Mouse (Mus musculus) bone marrow, adult 2 months (tissue): Measurements from ENCODE around the gene Usp42. TPM values are rescaled to one million over a fixed set of nuclear protein-coding genes. Genes with fewer than 3 reads are reported as not detected.

ENCODE experiments used
- H3K27ac ChIP-seq: fragments of 200-500 bp; 2 replicates; pipeline ENCODE4 v1.5.1; 2012; ENCODE audit warnings: low read depth, mild to moderate bottlenecking, control low read depth, inconsistent platforms, low read length; ENCODE audit not compliant: control insufficient read depth, poor library complexity, insufficient read depth
- H3K4me1 ChIP-seq: fragments of 200-500 bp; 2 replicates; pipeline ENCODE4 v1.6.1; 2011; ENCODE audit warnings: low read length; ENCODE audit not compliant: control insufficient read depth, insufficient read depth
- H3K4me3 ChIP-seq: fragments of 200-500 bp; replicated peaks from 2 replicates; pipeline ENCODE3; 2011; ENCODE audit warnings: mild to moderate bottlenecking, low read depth, low read length, control low read depth; ENCODE audit not compliant: control insufficient read depth
- CTCF ChIP-seq: fragments of 200-500 bp; IDR thresholded peaks from 2 replicates; pipeline ENCODE4 v1.5.1; 2011; ENCODE audit warnings: low read length, control low read depth; ENCODE audit not compliant: control insufficient read depth, insufficient read depth
- POLR2A ChIP-seq: fragments of 200-500 bp; IDR thresholded peaks from 2 replicates; pipeline ENCODE4 v1.6.1; 2011; ENCODE audit warnings: low read depth, mild to moderate bottlenecking, control low read depth, low read length, borderline replicate concordance; ENCODE audit not compliant: control insufficient read depth
- WGBS: fragments of 180-500 bp; shearing (Covaris S2); methylation state at CpG from one replicate; pipeline ENCODE4 v1.1.7; 2018; 5-methylcytosine and 5-hydroxymethylcytosine counted together
- polyA plus RNA-seq: library from polyadenylated mRNA; stranded (reverse); fragments of >200 nt; gene quantifications from 2 replicates; pipeline ENCODE4 v1.2.4, GENCODE M21; 2011; ENCODE audit warnings: low replicate concordance; ENCODE audit not compliant: missing spikeins, insufficient read depth, insufficient read length

The Usp42 gene
- polyA plus RNA-seq, 1 experiment: 6.2 TPM

- TF ChIP-seq CTCF (no peak), POLR2A (no peak)
- Histone ChIP-seq H3K27ac (no peak overlapping the region), H3K4me3 (peak overlapping the region; percentile 36), H3K4me1 (peaks cover 4% of the 10 kb centered on the region; the same call in 1 of the 2 replicates)
- 4% methylated on average over 6 of the region's 6 CpGs for WGBS
Observed at GRCm38 (mm10) chr5:143730915-143731314, 1.2 kb downstream of the Usp42 start.

DNA sequence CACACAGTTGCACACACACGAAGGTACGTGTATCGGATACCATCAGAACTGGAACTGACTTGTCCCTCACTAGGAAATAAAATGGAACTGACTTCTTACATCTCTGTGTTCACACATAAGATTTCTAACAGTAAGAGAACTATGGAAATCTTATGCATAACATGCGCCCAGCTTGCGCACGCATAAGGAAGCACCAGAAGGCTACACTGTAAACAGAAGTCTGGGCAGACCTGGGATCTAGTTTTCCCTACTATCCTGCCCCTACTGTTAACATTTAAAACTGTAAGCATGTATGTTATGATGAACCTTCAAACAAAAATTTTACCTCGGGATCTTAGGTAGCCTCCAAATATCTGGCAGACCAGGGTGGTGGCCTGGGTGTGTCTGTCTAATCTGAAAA lies 10.1 kb downstream of the Usp42 start:
- TF ChIP-seq POLR2A: no peak
- no peak for TF ChIP-seq CTCF
- 90% methylated on average over 7 of the region's 7 CpGs for WGBS
- Histone ChIP-seq H3K4me3 (no peak overlapping the region), H3K27ac (no peak overlapping the region), H3K4me1 (no peaks in the 10 kb centered on the region)

DNA sequence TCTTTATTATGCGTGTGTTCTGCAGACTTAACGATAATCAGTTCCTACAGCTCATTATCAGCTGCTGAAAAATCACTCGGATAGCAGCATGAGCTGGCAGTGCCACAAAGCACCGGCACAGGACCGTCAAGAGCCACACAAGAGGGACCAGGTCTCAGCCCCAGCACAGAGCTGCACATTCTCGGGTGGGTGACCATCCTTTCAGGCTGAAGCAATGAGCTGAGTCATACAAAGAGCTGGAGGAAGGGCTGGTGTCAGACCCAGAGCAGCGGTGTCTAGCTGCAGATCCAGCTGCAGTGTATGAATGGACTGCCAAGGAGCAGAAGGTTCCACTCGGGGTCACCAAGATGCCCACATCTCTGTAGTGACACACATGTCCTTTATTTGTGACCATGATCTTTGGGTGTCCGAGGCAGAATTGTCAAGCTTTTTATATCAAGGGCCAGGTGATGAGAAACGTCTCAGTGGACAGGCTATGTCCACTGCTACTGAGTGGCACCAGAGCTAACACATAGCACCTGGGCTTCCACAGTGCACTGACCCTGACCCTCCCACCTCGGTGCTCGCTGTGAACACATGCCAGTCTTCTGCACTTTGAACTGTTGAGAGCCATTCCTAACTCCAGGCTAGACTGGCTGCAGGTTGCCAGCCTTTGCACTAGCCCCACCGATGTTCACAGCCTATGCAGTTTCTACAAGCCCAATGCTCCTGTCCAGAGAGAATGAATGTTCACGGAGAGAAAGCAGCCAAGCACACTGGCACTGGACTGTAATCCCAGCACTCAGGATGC lies 19.9 kb downstream of the Usp42 start:
- no peak for TF ChIP-seq CTCF
- no peak for TF ChIP-seq POLR2A
- Histone ChIP-seq H3K27ac (no peak overlapping the region), H3K4me3 (no peak overlapping the region), H3K4me1 (no peaks in the 10 kb centered on the region)
- WGBS: 84% methylated on average over 14 of the region's 14 CpGs

DNA sequence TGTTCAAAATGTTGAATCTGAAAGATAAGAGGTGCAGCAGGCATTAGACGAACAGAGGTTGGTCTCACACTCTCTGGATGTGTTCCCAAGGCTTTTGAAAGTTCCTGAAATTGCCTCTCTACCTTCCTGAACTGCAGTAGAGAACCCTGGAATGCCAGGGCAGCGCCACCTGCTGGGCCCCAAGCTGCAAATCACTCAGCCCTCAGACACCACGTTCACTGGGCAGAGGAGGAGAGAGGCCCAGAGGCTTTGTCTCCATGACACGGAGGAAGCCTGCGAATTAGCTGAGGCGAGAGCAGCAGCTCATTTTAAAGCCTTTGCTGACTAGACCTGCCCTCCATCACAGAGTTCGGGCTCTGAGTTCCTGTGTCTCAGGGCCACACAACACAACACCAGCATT lies 20.8 kb downstream of the Usp42 start:
- WGBS: 29% methylated on average over 7 of the region's 7 CpGs
- H3K4me3 ChIP-seq: no peak overlapping the region
- no peaks in the 10 kb centered on the region for H3K4me1 ChIP-seq
- H3K27ac ChIP-seq: no peak overlapping the region
- peak; percentile 88 for TF ChIP-seq CTCF
- no peak for TF ChIP-seq POLR2A

GRCm38 (mm10) chr5:143706822-143707200 lies 25.3 kb downstream of the Usp42 start:
- Histone ChIP-seq H3K4me3 (no peak overlapping the region), H3K4me1 (no peaks in the 10 kb centered on the region), H3K27ac (no peak overlapping the region)
- WGBS: 82% methylated on average over 7 of the region's 7 CpGs
- TF ChIP-seq POLR2A (no peak), CTCF (no peak)

- no peak for TF ChIP-seq CTCF
- H3K4me1 ChIP-seq: no peaks in the 10 kb centered on the region; the same call in 1 of the 2 replicates
- no peak overlapping the region for H3K4me3 ChIP-seq
- H3K27ac ChIP-seq: no peak overlapping the region
- WGBS: 66% methylated on average over 9 of the region's 9 CpGs
Observed at GRCm38 (mm10) chr5:143706030-143706821, 25.9 kb downstream of the Usp42 start.

- peaks cover under 1% of the 10 kb centered on the region for H3K4me1 ChIP-seq
- 58% methylated on average over 1 of the region's 1 CpGs for WGBS
- no peak overlapping the region for H3K27ac ChIP-seq
- H3K4me3 ChIP-seq: no peak overlapping the region
- TF ChIP-seq CTCF: no peak
Observed at GRCm38 (mm10) chr5:143705659-143705982, 26.5 kb downstream of the Usp42 start.

DNA sequence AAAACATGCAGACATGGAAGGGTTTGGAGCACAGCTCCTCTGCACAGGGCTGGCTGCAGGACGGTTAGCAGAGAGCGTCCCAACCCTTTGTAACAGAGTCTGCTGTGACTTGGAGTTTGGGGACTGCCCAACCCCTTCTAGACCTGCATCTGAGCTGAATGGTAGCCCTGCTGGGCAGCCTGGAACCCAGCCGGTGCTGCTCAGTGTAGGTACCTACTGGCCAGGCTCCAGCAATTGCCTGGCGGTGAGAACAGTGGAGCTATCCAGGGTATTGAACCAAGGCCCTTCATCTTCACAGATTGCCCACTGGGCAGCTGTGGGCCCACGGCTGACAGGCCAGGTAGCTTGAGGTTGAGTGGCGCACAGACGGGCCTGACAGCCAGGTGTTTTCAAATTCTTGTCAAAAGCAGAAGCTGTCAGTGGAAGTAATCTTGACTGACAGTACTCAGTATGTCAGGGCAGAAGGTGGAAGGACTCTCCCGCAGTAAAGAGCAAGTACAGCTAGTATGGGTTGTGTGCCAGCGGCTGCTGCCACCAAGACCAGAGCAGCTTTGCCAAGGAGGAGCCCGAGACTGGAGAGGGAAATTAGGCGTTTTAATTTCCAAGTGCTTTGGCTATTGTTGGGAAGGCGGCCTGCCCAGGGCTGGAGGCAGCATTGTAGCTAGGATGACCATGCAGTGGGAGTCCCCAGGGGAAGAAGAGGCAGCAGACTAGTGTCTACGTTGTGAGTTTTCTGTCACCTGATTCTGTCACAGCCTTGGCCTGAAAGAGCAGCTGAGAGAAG lies 27.0 kb downstream of the Usp42 start:
- Histone ChIP-seq H3K4me1 (peaks cover 2% of the 10 kb centered on the region), H3K27ac (no peak overlapping the region), H3K4me3 (no peak overlapping the region)
- TF ChIP-seq CTCF: no peak
- TF ChIP-seq POLR2A: no peak
- 84% methylated on average over 13 of the region's 13 CpGs for WGBS
